Mouse (Mus musculus) retina, embryonic 14.5 days (tissue): ENCODE measurements at regions not wholly inside any gene's neighbourhood (a gene's known extent, or its start where the extent isn't known, plus 50 kb on each side); places are given as distances from the start of the nearest gene placed in this dataset.
A peak's percentile ranks its signal among the peaks of the same experiment; 100 is the strongest.

Experiments
- DNase-seq: peaks from one replicate; pipeline ENCODE4 v3.0.0-alpha.2; 2015; ENCODE audit warnings: low spot score

- peak; percentile 80 for DNase-seq
Observed at GRCm38 (mm10) chr15:15329796-15330195, 1398.8 kb upstream of the Cdh9 start.

- no peak for DNase-seq
Observed at GRCm38 (mm10) chr15:15331947-15332346, 1396.6 kb upstream of the Cdh9 start.

GRCm38 (mm10) chr15:15361841-15362240 is 1366.7 kb upstream of the Cdh9 start:
- no peak for DNase-seq

GRCm38 (mm10) chr15:15392300-15393022 is 1336.1 kb upstream of the Cdh9 start:
- no peak for DNase-seq
